Mouse (Mus musculus) lung, postnatal 10 days (tissue): ENCODE measurements at regions not wholly inside any gene's neighbourhood (a gene's known extent, or its start where the extent isn't known, plus 50 kb on each side); places are given as distances from the start of the nearest gene placed in this dataset.

ENCODE experiments used
- DNase-seq: peaks from one replicate; pipeline ENCODE4 v3.0.0; 2021

- DNase-seq = no peak
These were observed 72.0 kb upstream of the Col5a2 start for GRCm38 (mm10) chr1:45575131-45575530.

DNA sequence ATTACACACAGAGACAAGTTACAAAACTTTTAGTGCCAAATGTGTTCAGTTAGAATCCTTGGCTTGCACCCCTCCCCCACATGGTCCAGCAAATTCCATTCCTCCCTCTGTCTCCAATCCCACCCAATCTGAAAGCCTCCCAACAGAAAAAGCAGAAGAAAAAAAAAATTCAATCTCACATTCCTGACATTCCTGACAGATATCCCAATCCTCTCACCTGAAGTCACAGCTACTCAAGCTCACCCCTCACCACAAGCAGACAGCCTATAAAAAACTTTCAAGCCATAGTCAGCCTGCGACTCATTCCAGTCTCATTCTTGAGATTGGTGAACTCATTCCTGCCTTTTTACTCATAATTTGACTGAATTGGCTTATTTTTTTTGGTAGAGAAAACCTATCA is 77.4 kb upstream of the Col5a2 start:
- peak; percentile 6 for DNase-seq

DNA sequence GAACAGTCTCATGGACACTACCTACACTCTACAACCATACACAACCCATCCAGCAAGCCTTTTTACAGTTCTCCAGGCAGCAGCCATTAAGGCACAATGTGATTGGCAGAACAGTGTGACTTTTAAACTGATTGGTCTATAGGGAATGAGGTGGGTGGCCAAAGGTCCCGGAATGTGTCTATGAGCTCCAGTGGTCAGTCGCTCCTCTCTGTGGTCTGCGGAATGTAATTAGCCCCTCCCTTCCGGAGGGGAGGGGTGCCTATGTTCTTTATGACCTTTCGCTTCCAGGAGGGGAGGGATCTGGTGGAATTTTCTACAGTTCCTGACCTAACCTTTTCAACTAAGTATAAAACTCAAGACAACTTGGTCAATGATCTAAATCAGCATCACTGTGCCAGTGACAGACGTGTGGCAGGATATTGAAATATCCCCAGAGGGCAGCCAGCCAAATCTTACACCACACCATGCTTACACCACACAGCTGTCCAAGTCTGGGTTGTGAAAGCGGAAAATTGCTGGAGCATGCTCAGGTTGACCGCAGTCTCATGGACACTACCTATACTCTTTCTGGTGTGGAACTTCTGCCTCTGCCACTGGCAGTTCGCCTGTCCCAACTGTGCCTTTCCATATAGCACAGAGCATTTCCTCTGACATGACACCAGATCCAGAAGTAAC is 84.4 kb upstream of the Col5a2 start:
- DNase-seq = peak; percentile 69

GRCm38 (mm10) chr1:45597316-45597715 is 94.2 kb upstream of the Col5a2 start:
- no peak for DNase-seq

- no peak for DNase-seq
These were observed 96.3 kb upstream of the Col5a2 start for GRCm38 (mm10) chr1:45599421-45599820.

DNA sequence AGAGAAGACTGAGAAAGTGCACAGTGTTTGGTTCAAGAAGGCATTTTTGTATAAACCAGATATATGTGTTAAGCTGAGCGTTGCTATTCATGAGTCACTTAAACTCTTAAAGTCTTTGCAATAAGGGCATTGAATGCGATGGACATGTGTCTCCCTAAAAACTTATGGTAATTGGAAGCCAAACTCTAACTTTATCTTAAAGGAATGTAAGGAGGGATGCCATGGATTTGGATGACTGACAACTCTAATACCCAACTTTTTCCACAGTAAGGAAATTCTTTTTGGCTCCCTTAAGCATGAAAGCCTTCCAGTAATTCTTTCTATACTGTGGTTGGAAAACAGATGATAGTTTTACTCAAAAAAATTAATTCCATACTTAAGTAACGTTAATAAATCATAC is 96.9 kb upstream of the Col5a2 start:
- no peak for DNase-seq

DNA sequence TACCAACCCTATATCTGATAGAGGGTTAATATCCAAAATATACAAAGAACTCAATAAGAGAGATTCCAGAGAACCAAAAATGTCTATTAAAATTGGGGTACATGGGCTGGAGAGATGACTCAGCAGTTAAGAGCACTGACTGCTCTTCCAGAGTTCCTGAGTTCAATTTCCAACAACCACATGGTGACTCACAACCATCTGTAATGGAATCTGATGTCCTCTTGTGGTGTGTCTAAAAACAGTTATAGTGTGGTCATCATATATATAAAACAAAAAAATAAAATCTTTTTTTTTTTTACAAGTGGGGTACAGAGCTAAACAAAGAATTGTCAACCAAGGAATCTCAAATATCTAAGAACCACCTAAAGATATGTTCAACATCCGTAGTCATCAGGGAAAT is 102.5 kb upstream of the Col5a2 start:
- no peak for DNase-seq

DNA sequence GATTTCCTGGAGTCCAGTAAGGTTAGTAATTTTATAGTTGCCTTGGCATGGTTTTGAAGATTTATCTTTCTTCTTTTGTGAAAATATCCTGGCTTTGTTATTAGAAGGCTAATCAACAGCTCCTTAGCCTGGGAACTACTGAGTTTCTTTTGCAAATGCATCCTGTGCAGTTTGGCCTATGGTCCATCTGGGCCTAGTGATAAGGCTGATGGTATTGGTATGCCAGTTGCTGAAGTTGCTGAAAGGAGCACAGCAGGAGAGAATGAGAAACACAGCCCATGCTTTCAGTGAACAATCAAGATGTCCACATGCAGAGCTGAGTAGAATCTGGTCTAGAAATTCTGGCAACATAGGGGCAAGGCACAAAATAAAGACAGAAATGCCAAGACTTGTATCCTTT is 105.2 kb upstream of the Col5a2 start:
- no peak for DNase-seq

DNA sequence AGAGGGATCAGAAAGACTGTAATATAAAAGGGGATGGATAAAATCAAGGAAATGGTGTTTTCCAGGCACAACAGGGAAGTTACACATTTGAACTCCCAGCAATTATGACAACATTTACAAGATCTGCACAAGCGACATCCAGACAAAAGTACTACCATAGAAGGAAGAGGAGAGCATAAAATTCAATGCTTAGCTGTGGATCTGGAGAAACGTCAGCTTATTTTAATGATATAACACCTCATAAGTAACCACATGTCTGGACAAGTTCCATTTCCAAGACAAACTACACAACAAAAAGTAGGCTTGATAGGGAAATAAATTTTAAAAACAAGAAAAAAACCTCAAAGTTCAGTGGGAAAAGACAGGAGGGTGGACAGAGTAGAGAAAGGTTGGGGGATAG is 115.9 kb upstream of the Col5a2 start:
- DNase-seq = no peak

GRCm38 (mm10) chr1:45625921-45626320 is 122.8 kb upstream of the Col5a2 start:
- DNase-seq = peak; percentile 51

GRCm38 (mm10) chr1:45626733-45627132 is 123.7 kb upstream of the Col5a2 start:
- no peak for DNase-seq

- peak; percentile 74 for DNase-seq
These were observed 124.8 kb upstream of the Col5a2 start for GRCm38 (mm10) chr1:45627840-45628239.

GRCm38 (mm10) chr1:45647301-45647700 is 144.2 kb upstream of the Col5a2 start:
- no peak for DNase-seq

DNA sequence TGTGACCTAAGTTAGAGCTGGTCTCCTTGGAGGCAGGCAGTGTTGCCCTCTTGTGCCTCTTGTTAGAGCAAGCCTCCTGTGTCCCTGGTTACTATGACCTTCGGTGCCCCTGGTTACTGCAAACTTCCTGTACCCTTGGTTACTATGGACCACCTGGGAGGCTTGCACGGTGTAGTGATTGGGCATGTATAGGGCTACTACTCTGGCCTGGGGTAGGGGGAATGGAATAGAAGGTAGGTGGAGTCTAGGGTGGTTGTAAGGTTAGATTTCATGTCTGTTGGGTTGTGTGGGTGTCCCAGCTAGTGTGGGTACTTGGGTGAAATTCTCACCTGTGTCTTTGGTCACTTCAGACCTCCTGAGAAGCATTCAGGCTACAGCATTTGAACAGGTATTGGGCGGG is 141.7 kb upstream of the Wdr75 start:
- DNase-seq = no peak

DNA sequence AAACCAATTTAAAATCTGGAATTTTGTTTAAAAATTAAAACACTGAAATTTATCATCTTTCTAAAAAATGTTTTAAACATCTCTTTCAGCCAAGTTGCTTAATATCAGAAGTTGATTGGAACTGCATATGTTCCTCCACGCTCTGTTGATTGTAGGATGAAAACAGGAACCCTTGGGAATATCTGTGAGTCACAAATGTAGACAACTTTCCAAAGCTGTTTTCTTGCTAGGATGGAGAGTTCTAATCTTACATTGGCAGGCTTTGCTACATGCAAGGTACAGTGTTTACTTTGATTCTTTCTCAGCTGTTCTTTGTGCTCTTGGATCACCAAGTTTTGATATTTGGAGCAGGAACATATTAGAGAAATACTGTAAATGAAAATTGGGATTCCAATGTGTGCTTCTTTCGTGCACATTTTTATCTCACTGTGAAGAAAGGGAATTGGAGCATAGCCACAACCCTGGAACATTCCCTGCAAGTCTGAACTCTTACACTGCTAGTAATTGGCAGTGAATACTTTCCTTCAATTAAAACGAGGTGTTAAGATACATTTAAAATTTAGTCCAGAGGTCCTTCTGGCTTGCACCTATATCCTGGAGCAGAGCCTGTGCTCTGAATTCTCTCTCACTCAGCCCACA is 131.0 kb upstream of the Wdr75 start:
- no peak for DNase-seq

- peak; percentile 88 for DNase-seq
These were observed 122.4 kb upstream of the Wdr75 start for GRCm38 (mm10) chr1:45672443-45673156.

GRCm38 (mm10) chr1:45675771-45676439 is 119.1 kb upstream of the Wdr75 start:
- DNase-seq = peak; percentile 16

DNA sequence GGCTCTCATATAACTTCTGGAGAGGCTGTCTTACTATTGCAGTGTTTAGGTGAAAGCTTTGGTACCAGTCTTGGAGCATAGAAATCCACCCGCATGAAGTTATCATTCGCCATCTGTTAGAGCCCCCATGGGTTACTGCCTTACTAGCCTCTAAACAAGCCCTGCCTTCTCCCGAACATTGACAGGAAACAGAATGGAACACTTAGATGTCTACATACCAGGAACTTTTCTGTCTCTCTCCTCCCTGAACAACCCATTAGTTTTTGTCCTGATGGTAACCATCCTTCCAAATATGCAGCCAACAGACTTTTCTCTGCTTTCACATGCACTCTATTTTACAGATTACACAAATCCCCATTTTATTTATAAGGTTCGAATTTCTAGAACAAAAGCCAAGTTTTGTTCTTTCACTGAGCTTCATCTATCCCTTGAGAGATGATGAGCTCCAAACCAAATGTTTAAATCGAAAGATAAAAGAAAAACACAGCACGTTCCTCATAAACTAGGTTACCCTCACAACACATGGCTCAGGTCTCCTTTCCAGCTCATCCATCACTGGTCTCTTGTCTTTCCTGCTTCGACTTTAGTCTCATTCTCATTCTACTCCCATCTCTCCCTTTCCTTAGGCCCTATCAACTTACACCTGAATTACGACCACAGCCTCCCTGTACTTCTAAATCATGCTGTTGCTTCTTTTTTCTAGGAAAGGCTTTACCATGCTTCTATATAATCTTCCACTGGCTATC is 114.8 kb upstream of the Wdr75 start:
- no peak for DNase-seq

DNA sequence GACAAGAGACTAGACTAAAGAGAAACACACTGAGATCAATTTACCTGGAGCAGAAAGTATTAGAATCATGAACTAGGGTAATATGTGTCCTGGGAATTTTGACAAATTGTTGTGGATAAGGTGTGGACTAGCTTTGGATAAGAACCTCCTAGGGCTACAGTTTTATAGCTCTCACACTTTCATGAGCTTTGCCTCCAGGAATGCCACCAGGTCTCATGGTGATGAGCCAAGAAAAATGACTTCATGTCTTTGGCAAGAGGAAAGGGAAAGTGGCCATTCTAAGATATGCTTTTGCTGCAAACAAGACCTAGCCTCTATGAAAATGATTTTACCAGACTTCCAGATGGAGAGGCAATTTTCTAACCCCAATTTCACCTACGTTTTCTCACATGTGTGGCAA is 94.1 kb upstream of the Wdr75 start:
- DNase-seq = peak; percentile 29

GRCm38 (mm10) chr1:45701516-45701915 is 93.5 kb upstream of the Wdr75 start:
- no peak for DNase-seq

DNA sequence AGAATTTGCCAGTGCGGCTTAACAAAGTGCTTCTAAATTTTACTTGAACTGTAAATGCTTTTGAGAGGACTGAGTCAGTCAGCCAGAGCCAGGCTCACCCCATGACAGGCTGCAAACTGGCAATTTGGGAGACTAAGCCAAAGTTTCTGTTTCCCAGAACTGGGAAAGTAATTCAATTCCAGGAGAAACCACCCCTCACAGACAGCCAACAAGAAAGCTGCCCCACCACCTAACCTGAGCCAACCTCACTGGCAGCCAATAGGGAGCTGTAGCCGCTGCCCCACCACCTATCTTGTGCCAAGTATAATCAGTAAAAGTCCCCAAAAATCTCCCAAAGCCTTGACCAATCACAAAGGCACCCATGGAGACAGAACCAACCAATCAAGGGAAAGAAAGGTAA is 71.6 kb upstream of the Wdr75 start:
- DNase-seq = no peak

- DNase-seq = no peak
These were observed 62.0 kb upstream of the Wdr75 start for GRCm38 (mm10) chr1:45732958-45733357.

- DNase-seq = no peak
These were observed 49.8 kb upstream of the Wdr75 start for GRCm38 (mm10) chr1:45745136-45745535.
